Mouse (Mus musculus) right cerebral cortex, postnatal 14 days (tissue): ENCODE measurements around the gene Ccdc169.
"Not testable (repeated sequence)": the region's sequence is repeated elsewhere in the genome, so short reads cannot be mapped to it uniquely, and the experiment has no call there.

Source experiments
- DNase-seq: peaks from one replicate; pipeline ENCODE4 v3.0.0; 2022

Gene Ccdc169

DNA sequence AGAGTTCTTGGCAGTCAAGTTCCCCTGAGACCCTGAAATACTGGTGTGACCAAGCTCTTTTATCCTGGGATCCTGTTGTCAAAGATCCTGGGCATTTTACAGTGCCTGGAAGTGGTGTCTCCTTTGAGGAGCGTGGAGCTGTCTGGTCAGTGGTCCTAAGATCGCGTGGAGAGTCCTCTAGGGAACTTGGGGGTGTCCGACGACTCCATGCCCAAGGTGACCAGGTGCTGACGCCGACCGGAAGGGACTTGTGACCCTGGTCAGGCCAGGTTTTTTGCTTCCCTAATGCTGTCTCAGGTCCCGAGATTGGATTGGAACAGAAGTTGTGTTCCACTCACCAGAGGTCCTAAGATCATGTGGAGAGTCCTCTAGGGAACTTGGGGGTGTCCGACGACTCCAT lies 66.5 kb downstream of the Ccdc169 start:
- not testable (repeated sequence) for DNase-seq

DNA sequence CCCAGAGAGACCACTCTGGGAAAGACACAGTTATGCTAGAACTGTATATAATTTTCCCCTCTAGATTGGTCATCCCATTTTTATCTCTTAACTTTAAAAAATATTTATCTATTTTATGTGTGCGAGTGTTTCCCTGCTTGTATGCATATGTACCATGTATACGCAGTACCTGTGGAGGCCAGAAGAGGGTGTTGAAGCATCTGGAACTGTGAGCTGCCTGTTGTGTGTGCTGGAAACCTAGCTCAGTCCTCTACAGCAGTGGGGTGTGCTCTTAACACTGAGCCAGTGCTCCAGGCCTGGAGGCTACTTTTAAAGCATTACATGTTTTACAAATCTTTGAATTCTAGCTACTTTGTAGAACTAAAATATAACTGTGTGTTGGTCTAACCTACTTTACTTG lies 69.3 kb downstream of the Ccdc169 start:
- no peak for DNase-seq

DNA sequence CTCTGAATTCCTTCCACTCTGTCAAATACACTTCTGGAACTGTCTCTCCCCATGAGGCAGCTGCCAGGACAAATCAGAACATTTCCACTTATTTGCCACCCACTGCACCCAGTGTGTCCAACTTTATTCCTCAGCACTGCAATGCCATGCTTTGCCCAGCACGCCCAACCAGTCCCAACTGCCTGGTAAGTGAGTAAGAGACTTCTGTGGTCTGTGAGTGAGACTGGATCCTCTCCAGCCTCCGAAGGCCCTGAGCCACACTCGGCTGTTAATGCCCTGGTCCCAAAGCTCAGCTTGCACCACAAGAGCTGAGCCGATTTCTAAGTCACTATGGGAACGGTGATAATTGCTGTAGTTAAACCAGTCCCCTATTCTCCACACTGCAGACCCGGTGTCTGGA lies 70.5 kb downstream of the Ccdc169 start:
- no peak for DNase-seq

DNA sequence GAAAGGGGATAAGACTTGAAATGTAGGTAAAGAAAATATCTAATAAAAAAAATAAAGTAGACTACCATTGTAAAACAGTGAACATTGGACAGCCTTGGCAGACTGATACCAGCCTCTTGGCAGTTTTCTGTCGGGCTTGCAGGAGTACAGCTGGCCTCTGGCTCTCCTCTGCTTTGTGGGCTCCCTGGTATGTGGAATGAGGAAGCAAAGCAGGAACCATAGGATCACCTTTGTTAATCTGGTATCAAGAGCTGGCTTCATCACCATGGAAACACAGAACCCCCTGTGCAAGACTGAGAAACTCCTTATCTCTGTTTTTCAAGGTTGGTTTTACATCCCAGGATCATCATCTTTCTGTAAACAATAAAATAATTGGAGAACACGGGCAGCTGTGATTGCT lies 75.1 kb downstream of the Ccdc169 start:
- no peak for DNase-seq

DNA sequence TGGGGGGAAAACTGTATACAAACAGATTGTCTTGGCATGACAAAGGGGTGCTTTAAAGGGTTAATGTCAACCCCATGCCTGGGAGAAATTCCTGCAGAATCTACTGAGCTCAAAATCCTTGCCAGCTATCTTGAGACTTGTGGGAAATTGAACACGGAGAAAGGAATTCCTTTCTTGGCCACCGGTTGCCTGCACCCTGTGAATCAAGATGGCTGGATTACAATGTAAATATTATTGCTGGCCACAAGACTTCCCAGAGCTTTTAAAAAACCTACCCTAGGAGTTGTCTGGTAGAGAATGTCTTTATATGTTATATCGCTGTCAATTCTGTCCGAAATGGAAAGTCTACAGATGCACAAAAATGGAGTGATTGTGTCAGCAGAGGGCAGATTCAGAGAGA lies 76.6 kb downstream of the Ccdc169 start:
- no peak for DNase-seq

DNA sequence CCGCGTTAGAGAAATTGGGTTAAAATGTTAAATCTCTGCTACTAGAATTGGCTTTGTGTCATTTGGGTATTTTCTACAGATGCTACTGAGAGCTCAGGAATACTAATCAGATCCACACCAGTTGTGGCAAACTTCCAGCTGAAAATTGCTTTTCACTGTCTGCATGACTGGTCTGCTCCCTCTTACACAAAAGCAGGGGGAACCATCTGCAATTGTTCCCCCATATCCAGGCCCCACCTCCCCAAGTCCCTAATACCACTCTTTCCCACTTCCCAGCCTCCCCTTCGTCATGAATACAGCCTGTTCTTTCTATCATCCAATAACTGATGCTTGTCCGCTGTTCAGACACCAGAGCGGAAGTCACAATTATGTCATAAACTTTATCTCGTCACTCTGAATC lies 77.3 kb downstream of the Ccdc169 start:
- DNase-seq, result no peak

DNA sequence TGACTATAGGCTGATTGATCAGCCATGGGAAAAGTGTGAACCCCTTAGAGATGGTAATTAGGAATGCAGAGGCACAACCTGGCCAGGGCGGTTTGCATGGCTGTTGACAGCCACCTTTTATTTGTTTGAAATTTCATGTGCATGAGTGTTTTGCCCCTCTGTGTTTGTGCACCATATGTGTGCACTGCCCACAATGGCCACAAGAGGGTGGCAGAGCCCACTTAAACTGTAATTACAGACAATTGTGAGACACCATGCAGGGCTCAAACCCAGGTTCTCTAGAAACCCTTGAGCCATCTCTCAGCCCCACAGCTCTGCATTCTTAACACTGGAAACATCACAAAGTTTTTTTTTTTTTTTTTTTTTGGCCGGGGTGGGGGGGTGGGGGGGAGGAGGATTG lies 85.4 kb downstream of the Ccdc169 start:
- DNase-seq, result no peak
